Mouse (Mus musculus): Measurements from ENCODE around the gene Actl6b.

The Actl6b gene

DNA sequence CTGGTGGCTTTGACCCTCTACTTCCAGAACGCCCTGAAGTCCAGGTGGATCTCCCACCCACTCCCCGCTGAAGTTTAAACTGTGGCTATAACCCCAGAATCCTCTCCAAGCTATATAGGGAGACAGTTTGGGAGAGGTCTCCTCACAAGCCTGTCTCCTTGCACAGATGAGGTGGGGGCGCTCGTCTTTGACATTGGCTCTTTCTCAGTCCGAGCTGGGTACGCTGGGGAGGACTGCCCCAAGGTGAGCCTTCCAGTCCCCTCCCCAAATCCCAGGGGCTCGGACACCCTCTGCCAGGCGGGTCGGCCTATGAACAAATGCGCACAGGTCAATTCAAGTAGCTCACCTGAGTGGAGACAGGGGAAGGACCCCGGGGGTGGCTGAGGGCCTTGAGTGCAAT lies 581 bp downstream of the Actl6b start:
- DNase-seq (ENCODE audit: low read depth, low spot score) = no peak

DNA sequence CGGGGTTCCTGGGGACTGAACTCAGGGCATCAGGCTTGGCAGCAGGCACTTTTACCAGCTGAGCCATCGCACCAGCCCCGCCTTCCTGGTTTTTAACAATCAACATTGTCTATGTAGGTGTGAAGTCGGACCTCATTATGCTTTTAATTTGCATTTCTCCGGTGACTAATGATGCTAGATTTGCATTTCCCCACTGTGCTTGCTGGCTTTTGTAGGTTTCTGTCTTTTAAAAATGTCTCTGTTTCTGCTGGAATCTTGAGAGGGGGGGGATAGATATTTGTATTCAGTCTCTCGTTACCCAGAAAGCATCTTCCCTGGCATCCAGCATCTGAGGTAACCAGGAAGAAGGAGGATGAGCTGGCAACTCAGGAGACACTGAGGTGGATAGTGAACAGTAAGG lies 8.2 kb downstream of the Actl6b start:
- DNase-seq (ENCODE audit: low read depth, low spot score) = no peak

DNA sequence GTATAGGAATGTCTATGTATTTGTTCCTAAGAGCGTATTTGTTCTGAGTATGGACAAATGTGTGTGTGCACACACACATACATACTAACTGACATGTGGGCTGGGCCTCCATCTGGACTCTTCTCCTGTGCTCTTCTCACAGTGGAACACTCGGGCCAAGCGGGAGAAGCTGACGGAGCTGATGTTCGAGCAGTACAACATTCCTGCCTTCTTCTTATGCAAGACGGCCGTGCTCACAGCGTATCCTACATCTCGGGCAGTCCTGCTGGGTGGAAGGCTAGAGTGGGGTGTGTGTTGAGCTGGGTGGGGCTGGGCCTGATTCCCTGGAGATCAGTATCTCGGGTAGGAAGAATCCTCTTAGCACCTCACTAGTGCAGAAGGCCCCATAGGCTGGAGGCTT lies 9.6 kb downstream of the Actl6b start:
- no peak for DNase-seq (ENCODE audit: low read depth, low spot score)

DNA sequence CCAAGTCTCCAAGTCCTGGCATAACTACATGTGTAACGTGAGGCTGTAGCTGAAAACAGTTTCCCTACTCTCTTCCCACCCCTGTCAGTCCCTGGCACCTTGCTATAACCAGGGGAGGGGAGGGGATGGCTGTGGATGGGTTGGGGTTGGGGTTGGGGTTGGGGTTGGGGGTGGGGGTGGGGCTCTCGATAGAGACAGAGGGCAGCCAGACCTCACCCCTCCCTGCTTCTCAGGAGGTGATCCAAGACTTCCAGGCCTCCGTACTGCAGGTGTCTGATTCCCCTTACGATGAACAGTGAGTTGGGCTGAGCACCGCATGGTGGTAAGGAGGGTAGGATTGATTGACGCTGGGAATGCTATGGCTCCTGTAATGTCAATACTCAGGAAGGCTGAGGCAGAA lies 12.4 kb downstream of the Actl6b start:
- DNase-seq (ENCODE audit: low read depth, low spot score) = no peak

DNA sequence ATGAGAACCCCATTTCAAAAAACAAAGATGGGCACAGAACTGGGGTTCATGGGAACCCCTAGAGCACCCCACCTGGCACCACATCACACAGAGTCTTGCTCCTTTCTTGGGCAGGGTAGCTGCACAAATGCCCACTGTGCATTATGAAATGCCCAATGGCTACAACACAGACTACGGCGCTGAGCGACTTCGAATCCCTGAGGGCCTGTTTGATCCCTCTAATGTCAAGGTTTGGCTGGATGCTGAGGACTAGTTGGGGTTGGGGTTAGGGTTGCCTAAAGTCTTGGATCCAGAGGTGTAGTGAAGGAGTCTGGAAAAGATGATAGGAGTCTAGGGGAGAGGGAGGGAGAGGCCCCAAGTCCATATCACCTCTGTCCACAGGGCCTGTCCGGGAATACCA lies 13.1 kb downstream of the Actl6b start:
- DNase-seq (ENCODE audit: low read depth, low spot score) = no peak

DNA sequence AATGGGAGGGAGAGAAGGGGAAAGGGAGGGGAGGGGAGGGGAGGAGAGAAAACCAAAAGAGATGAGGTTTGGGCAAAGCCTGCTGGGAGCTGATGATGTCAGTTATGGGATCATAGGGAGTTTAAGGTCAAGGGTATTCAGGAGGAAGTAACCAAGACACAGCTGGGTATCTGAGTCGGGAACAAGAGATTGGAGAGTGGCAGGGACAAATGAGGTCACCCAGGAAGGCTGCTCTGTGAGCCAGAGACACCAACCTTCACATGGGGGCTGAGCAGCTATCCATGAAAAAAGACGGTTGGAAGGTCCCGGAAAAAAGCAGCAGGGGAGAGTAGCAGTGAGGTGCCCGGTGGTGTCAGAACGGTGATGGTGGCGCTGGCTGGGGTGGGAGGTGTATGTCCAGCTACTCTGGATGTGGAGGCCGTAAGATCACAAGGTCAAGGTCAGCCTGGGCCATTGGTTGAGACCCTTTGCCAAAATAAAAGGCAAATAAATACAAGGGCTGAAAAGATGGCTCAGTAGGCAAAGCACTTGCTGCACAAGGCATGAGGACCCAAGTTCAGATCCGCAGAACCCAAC lies 15.0 kb downstream of the Actl6b start:
- DNase-seq (ENCODE audit: low read depth, low spot score) = no peak

DNA sequence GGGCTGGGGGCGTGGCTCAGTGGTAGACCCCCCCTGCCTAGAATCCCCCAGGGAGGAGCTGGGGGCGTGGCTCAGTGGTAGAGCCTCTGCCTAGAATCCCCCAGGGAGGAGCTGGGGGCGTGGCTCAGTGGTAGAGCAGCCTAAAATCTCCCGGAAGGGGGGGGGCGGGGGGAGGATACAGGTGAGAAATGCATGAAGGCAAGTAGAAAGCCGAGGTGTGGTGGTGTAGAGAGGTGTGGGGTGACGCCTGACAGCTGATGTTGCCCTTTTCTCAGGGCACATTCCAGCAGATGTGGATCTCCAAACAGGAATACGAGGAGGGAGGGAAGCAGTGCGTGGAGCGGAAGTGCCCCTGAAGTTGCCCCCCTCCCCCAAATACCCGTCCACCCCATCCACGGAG lies 15.7 kb downstream of the Actl6b start:
- no peak for DNase-seq (ENCODE audit: low read depth, low spot score)

DNA sequence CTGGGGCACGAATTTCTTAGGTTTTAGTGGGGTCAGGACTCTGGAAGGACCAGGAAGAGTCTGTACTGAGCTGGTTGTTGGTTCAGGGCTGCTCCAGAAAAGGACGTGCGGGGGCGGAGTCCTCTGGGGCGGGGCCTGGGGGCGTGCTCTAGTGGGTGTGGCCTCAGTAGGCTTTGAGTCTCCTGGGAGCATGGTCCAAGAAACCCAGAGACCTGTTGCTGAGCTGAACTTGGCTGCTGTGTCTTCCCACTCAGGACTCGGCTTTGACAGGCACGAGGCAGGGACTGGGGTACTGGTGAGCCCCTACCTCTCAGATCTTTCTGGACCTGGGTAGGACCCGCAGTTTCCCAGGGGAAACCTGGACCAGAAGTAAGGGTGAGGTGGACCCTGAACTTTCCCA lies 16.3 kb downstream of the Actl6b start, which contains the start of gene Tfr2:
Gene Tfr2, plus strand, starts transcription at position 176 of the 400 bp plus-strand sequence.
- DNase-seq (ENCODE audit: low read depth, low spot score) = no peak

DNA sequence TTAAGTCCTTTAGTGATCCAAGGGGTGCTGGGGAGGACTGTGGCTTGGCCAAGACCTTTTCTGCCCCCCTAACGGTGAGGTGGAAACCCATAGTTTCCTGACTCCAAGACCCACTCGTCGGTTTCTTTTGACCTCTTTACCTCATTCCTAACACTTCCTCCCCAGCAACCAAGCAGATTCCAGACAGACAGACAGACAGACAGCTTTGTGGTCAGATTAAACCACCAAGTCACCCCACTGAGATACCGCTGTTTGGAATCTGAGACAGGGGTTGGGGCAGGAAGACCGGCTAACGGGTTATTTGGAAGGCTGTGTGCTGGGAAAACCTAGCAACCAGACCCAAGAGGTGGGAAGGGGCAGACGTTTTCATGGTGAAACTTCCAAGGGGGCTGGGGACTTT lies 16.9 kb downstream of the Actl6b start:
- no peak for DNase-seq (ENCODE audit: low read depth, low spot score)

DNA sequence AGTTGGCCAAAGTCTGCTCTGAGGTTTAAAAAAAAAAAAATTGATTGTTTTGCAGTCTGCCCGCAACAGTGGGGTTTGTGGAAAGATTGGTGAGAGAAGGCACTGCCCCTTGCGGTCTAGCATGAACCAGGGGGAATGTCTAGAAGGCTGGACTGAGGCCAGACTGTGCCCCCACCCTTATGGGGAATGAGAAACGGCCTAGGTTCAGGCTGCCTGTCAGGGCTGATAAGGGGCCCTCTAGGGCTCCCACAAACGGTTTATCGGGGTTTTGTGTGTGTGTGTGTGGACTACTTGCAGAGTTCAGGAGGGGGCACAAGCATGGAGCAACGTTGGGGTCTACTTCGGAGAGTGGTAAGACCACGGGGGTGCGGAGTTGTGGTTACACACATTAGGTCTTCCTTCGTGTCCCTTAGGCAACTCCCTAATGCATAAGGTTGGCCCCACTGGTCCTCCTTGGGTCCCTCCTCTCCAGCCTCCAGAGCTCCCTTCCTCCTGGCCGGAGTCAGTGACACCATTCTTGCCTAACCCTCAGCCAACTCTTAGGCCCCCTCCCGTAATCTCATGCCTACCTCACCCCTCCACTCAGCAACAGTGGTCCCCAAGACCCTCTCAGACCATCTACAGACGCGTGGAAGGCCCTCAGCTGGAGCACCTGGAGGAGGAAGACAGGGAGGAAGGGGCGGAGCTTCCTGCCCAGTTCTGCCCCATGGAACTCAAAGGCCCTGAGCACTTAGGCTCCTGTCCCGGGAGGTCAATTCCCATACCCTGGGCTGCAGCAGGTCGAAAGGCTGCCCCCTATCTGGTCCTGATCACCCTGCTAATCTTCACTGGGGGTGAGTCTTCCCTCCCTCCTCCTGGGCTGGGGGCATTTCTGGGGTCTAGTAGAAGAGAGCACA lies 17.6 kb downstream of the Actl6b start:
- DNase-seq (ENCODE audit: low read depth, low spot score) = no peak

DNA sequence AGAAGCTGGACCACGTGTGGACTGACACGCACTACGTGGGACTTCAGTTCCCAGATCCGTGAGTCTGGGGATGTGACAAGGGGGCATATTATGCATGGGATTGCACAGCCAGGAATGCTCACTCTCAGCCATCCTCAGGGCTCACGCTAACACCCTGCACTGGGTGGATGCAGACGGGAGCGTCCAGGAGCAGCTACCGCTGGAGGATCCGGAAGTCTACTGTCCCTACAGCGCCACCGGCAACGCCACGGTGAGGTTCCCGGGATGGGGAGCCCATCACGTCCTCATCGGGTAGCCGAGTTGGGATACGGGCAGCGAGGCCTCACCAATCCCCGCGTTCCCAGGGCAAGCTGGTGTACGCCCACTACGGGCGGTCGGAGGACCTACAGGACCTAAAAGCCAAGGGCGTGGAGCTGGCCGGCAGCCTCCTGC lies 21.2 kb downstream of the Actl6b start:
- no peak for DNase-seq (ENCODE audit: low read depth, low spot score)

DNA sequence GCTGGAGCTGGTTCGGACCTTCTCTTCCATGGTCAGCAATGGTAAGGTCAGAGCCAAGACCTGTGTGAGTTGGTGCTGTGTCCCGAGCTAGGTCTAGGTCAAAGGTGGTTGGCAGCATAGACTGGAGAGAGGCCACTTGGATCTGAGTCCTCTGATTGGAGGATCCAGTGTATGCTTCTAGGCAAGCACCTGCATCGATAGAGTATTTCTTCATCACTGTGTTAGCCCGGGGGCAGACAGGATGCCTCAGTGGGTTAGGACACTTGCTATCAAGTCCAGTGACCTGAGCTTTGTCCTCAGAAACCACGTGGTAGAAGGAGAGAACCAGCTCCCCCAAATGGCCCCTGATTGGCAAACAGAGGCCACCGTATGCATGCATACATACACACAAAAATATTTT lies 26.9 kb downstream of the Actl6b start:
- no peak for DNase-seq (ENCODE audit: low read depth, low spot score)

DNA sequence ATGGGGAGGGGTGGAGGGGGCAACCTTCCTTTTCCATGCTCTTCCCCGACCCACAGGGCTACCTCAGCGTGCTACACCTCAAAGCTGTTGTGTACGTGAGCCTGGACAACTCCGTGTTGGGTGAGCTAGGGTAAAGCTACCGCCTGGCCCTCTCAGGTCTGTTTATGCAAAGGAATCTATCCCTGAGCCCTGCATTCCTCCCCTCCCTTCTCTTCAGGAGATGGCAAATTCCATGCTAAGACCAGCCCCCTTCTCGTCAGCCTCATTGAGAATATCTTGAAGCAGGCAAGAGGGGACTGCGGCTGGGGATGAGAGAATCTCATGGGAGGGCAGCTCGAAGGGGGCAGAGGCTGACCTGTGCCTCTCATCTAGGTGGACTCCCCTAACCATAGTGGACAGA lies 29.4 kb downstream of the Actl6b start:
- DNase-seq (ENCODE audit: low read depth, low spot score) = no peak

DNA sequence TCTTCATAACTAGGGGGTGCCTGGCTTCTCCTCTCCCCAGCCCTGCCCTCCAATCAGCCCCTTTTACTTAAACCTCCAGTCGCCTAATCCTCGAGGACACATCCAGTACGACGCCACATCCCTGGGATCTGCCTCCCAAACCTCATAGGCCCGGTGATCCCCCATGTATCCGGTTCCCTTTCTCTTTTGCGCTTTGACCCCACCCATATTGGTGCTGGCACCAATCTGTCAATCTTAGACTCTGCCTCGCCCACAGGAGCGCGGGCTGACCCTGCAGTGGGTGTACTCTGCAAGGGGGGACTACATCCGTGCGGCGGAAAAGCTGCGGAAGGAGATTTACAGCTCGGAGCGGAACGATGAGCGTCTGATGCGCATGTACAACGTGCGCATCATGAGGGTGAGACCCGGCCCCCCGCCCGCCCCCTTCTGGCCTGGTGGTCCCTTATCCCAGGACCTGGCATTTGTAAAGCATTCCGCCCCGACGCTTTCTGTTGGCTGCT lies 30.4 kb downstream of the Actl6b start:
- DNase-seq (ENCODE audit: low read depth, low spot score) = no peak

DNA sequence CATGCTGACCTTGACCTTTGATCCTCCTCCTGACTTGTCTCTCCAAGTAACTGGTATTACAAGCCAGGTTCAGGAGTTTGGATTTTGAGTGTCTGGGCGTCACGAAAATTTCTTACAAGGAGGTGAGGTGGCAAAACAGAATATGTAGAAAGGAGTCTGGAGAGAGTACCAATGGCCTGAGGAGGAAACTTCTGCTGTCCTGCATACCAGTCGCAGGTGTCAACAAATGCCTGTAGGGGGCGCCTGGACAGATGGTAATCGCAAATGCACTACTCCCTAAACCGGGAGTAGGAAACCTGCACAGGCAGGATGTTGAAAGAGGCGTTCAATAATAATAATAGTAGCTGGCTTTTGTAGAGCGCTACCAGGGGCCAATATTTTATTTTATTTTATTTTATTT lies 31.7 kb downstream of the Actl6b start:
- DNase-seq (ENCODE audit: low read depth, low spot score) = peak; percentile 47

DNA sequence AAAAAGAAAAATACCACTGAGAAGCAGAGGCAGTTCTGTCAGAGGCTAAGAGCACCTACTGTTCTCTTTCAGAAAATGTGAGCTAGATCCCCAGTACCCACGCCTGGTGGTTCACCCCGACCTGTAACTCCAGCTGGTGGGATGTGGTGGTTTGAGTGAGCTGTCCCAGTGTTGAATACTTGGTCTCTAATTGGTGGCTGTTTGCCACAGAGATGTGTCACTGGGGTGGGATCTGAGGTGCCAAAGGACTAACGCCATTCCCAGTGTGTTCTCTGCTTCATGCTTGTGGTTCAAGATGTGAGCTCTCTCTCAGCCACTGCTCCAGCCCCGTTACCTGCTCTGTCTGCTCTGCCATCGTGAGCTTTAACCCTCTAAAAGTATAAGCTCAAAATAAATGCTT lies 37.2 kb downstream of the Actl6b start:
- no peak for DNase-seq (ENCODE audit: low read depth, low spot score)

DNA sequence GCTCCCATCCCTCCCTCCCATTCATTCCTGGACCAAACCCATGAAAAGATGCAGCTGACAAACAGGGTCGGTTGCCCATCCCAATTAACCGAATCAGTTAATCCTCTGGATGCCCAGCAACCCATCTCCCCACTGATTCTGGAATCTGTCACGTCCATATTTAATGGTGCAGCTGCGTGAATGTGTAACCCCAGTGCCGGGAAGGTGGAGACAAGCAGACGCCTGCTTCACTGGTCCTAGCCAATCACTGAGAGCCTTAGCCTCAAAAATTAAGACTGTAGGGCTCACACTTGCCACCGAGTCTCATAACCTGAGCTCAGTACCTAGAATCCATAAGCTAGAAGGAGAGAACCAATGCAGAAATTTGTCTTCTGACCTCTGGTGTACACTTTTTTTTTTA lies 42.6 kb downstream of the Actl6b start:
- no peak for DNase-seq (ENCODE audit: low read depth, low spot score)

DNA sequence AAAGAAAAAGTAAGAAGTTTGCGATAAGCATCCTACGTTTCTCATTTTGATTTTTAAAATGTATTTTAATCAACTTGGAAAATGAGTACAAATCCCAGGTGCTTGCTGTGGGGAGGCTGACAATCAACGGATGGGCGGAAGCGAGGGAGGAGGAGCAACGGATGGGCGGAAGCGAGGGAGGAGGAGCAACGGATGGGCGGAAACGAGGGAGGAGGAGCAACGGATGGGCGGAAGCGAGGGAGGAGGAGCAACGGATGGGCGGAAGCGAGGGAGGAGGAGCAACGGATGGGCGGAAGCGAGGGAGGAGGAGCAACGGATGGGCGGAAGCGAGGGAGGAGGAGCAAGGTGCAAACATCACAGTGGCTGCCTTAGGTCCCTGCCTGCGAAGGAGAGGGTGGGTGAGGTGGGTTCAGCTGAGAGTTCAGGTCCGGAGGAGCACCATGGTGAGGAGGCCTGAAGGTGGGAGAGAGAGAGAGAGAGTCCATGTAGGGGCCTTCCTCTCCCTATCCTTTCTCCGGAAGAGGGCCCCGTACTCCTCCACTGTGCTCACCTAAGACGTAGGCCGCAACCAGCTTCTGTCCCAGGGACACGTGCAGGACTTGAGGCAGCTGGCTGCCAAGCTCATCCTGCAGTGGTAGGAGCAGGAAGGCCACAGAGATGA lies 43.4 kb downstream of the Actl6b start:
- no peak for DNase-seq (ENCODE audit: low read depth, low spot score)

DNA sequence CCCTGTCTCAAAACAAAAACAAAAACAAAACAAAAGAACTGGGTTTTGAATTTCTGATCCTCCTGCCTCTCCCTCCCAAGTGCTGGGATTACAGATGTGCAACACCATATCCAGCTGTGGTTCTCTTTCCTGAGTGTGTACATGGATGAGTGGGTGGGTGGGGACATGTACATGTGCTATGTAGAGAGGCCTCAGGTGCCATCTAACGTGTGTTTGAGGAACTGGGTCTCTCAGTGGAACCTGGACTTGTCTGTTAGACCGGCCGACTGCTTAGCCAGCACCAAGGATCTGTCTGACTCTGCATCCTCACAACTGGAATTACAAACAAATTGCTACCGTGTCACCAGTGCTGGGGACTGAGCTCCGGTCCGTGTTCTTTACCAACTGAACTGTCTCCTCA lies 44.3 kb downstream of the Actl6b start:
- no peak for DNase-seq (ENCODE audit: low read depth, low spot score)

DNA sequence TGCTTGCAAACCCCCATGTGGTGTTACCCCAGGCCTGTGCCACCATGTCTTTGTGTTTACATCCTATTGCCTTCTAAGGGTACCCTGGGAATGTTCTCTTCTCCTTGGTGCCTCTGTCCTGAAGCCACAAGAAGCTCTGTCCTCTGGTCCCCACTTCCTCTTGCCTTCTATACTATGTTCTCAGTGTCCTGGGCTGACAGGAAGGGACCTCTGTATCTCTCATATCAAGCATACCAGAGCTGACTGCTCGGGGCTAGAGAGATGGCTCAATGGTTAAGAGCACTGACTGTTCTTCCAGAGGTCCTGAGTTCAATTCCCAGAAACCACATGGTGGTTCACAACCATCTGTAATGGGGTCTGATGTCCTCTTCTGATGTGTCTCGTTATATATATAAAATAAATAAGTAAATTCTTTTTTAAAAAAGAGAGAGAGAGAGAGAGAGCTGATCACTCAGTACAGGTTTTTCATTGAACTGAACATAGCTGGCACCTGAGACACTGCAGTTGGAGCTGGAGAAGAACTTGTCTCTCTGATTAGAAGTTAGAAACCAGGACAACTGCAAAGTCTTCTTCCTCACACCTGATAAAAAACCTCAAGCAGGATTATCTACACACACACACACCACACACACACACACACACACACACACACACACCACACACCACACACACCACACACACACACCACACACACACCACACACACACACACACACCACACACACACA lies 44.9 kb downstream of the Actl6b start:
- DNase-seq (ENCODE audit: low read depth, low spot score) = no peak

DNA sequence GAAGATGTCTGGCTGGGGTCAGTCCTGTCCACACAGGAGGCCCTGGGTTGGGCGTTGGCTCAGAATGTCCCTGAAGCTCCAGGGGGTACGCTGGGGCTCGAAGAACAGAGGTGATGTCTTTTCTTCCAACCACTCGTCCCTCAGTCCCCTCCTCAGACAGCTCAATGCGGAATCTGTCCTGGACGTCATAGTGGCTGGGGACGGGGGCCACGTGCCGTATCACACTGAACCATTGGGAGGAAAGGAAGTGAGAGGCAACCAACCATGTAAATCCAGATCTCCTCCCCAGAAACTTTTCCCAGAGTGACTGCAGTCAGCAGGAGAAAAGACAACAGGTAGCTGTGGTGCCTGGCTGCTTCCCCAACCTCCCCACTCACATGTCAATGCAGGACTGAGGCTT lies 46.3 kb downstream of the Actl6b start:
- no peak for DNase-seq (ENCODE audit: low read depth, low spot score)

DNA sequence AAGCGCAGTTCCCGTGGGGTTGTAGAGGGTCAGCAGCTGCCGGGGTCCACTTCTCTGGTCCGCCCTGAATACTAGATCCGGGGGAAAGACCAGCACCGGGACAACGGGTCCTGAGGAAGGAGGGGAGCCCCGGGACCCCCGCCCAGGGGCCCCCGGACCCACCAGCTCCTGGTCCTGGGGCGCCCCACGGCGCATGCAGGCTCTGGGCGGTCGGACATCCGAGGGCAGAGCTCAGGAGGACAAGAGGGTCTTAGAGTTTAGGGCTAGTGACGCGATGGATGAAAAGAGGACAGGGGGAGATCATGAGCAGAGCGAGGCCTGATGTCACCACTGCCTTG lies 46.9 kb downstream of the Actl6b start:
- no peak for DNase-seq (ENCODE audit: low read depth, low spot score)
